In genomic region chr4:56387051-56387450, GRCm38 (mm10) we compare ENCODE assay signal across 13 mouse cellular contexts.
DNase-seq lines count a peak whose midpoint lies in the region.
"Had no signal": no experiment of that assay in that cellular context is flagged by ENCODE, and none has a peak within 500 bp of the region (broad histone marks: within the 10 kb centered on the region; RNA-seq: fewer than 3 reads in every experiment).

No protein-coding gene starts in this region.

- intact Hi-C loops in heart, postnatal 10 days (cut with DNase I), result no loop called here

- peak; percentile 37 for DNase-seq in adrenal gland, postnatal 10 days
- DNase-seq in adrenal gland, postnatal 25 days, result no peak
- peak; percentile 40 for DNase-seq in urinary bladder, postnatal 14 days (ENCODE audit: low spot score)
- no peak for DNase-seq in urinary bladder, adult 2 months (ENCODE audit: low spot score)
- DNase-seq in heart, postnatal 10 days, result peak; percentile 34 to 44
- no peak for DNase-seq in spleen, postnatal 10 days (ENCODE audit: low spot score in 2 of 2)
- no peak for DNase-seq in layer of hippocampus, adult 18-20 months (ENCODE audit: low spot score in 2 of 2)
- DNase-seq in cerebellum, postnatal 25 days, result no peak
- DNase-seq: B cell, adult 2 months; cerebellum, postnatal 36 days; layer of hippocampus, postnatal 36 days; retina, postnatal 1 day; spleen, adult 18-20 months had no signal

Comparison
In these comparisons a context has a peak if more than half of its experiments do, and no peak if none do; other contexts are left out.
1. DNase-seq: peak in adrenal gland, postnatal 10 days (single experiment), urinary bladder, postnatal 14 days (single experiment) and heart, postnatal 10 days (2 of 2); none in adrenal gland, postnatal 25 days (single experiment), urinary bladder, adult 2 months (single experiment), spleen, postnatal 10 days (0 of 2), layer of hippocampus, adult 18-20 months (0 of 2) and cerebellum, postnatal 25 days (0 of 2).